ENCODE assay signal across 8 mouse cellular contexts in the genomic region with DNA sequence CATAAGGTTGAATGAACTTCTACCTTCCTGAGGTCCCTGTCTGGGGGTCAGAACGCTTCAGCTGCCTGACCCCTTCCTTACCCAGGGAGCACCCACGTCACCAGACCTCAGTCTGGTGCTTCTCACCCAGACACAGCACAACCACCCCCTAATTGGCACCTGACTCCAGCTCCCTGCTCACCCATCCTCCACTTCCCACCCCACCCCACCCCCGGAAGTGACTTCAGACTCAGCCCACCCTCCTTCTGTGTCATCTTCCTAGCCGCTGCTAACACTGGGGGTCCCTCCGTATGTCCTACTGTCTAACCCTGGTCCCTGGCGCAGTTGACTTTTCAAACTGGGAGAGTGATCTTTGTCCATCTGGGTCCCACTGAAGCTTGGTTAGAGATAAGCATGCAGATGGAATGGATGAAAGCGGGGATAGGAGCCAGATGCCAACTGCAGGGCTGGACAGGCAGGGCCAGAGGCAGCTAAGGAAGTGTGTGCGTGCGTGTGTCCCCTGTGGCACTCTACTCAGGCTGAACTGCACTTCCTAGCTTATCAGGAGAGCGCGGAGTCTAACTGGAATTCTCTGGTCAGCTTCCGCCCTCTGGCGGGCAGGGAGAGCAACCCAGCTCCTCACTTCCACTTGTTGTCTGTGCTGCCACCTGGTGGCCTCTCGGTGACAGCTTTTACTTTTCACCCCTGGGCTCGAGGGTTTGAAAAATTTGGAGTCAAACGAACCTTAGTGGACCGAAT. TPM values are rescaled to one million over a fixed set of nuclear protein-coding genes. Genes with fewer than 3 reads are reported as not detected.
DNase-seq lines count a peak whose midpoint lies in the region; ATAC-seq and TF ChIP-seq lines count a peak whose summit lies in the region.

No protein-coding gene starts in this region.

- in situ Hi-C loops in Patski (cut with MboI; ENCODE audit: low pct_unique_long_range_greater_than_20kb): no loop called here

- no peak for TF ChIP-seq EP300 in lung, postnatal 0 days (IDR thresholded peaks at IDR 0.05)

- peak overlapping the region; percentile 43 for H3K4me2 ChIP-seq in hindbrain, embryonic 12.5 days (replicated peaks)
- H3K4me2 ChIP-seq in lung, postnatal 0 days (replicated peaks; ENCODE audit: low read depth, low read length): 0 out of 2 replicates have a peak overlapping the region, but pooled peaks have one; percentile 6

- peaks cover 5% of the 10 kb centered on the region; the same call in 1 of the 2 replicates for H3K4me1 ChIP-seq in hindbrain, embryonic 12.5 days
- H3K4me1 ChIP-seq in lung, postnatal 0 days (ENCODE audit: insufficient read depth, low read depth, low read length): no peaks in the 10 kb centered on the region

- POLR2A ChIA-PET in Patski (lab: Charles Lee): interaction anchor here (1.2 kb wide), 1 partner anchor 38 kb away, joined by 4 read pairs; no protein-coding TSS in a partner anchor

- no peak overlapping the region for H3K4me3 ChIP-seq in hindbrain, embryonic 12.5 days
- no peak overlapping the region for H3K4me3 ChIP-seq in lung, postnatal 0 days (ENCODE audit: low read depth, low read length)

- peak; percentile 87 for ATAC-seq in Patski
- ATAC-seq in hindbrain, embryonic 12.5 days (ENCODE audit: low FRiP score): peak; percentile 91
- ATAC-seq in lung, postnatal 0 days: peak; percentile 92

- H3K36me3 ChIP-seq in hindbrain, embryonic 12.5 days: no peaks in the 10 kb centered on the region
- no peaks in the 10 kb centered on the region for H3K36me3 ChIP-seq in lung, postnatal 0 days (ENCODE audit: insufficient read depth, low read length)

- CTCF ChIA-PET in Patski (lab: Charles Lee): interaction anchor here (0.6 to 5.3 kb wide), 17 partner anchors 9 to 86 kb away, joined by 3 to 127 read pairs (median 6); no protein-coding TSS in a partner anchor

- DNase-seq in Patski (ENCODE audit: low read depth, low spot score): peak; percentile 68
- peak; percentile 96 to 97 for DNase-seq in cerebellum, postnatal 10 days
- peak; percentile 79 to 88 for DNase-seq in frontal cortex, postnatal 10 days (ENCODE audit: low spot score in 2 of 2)
- DNase-seq in layer of hippocampus, postnatal 10 days (ENCODE audit: low spot score in 2 of 2): peak; percentile 95 to 96
- peak; percentile 98 for DNase-seq in lung, postnatal 0 days (ENCODE audit: low spot score)
- DNase-seq in ovary, postnatal 14 days (ENCODE audit: low spot score): peak; percentile 88
- peak; percentile 68 to 91 for DNase-seq in thymus, postnatal 10 days (ENCODE audit: low spot score in 2 of 2)

- WGBS in hindbrain, embryonic 12.5 days: 18% methylated on average over 17 of the region's 17 CpGs
- WGBS in lung, postnatal 0 days: 15% methylated on average over 17 of the region's 17 CpGs

- H3K27me3 ChIP-seq in Patski: no peaks in the 10 kb centered on the region
- no peaks in the 10 kb centered on the region for H3K27me3 ChIP-seq in hindbrain, embryonic 12.5 days
- H3K27me3 ChIP-seq in lung, postnatal 0 days (replicated peaks; ENCODE audit: insufficient read depth, low read length): no peaks in the 10 kb centered on the region

- peak overlapping the region; percentile 45; the same call in 1 of the 2 replicates for H3K9ac ChIP-seq in hindbrain, embryonic 12.5 days
- H3K9ac ChIP-seq in lung, postnatal 0 days (replicated peaks; ENCODE audit: low read depth): no peak overlapping the region

- H3K27ac ChIP-seq in hindbrain, embryonic 12.5 days: no peak overlapping the region
- H3K27ac ChIP-seq in lung, postnatal 0 days (ENCODE audit: low read length): no peak overlapping the region

- H3K9me3 ChIP-seq in hindbrain, embryonic 12.5 days (replicated peaks): no peaks in the 10 kb centered on the region
- H3K9me3 ChIP-seq in lung, postnatal 0 days (ENCODE audit: low read length): no peaks in the 10 kb centered on the region

- peak; percentile 99 for TF ChIP-seq CTCF in Patski (IDR thresholded peaks at IDR 0.05)
- TF ChIP-seq CTCF in lung, postnatal 0 days (IDR thresholded peaks at IDR 0.05): peak; percentile 100

RNA-seq across cellular contexts. Expression of a gene that starts 31.3 kb away (rescaled TPM):
- polyA plus RNA-seq in Patski (2021): 17.7 TPM
- 6.9 and 7.3 TPM in 2 replicates for polyA plus RNA-seq in hindbrain, embryonic 12.5 days (2016; fragmentation: Nextera tagmentation; extraction: Ambion mirVana)
- total RNA-seq in layer of hippocampus, postnatal 10 days (2021): 10 to 100 TPM; 94.3 to 97.7 TPM
- polyA plus RNA-seq in lung, postnatal 0 days (2015; fragmentation: Nextera tagmentation; extraction: Ambion mirVana): 5.0 and 5.7 TPM in 2 replicates

RNA-seq across cellular contexts. Expression of a gene that starts 37.5 kb away (rescaled TPM):
- polyA plus RNA-seq in Patski (2021): 0.65 TPM
- 0.08 TPM in 1 of 2 replicates, not detected in the other for polyA plus RNA-seq in hindbrain, embryonic 12.5 days (2016; fragmentation: Nextera tagmentation; extraction: Ambion mirVana)
- total RNA-seq in layer of hippocampus, postnatal 10 days (2021): not detected
- not detected in 2 replicates for polyA plus RNA-seq in lung, postnatal 0 days (2015; fragmentation: Nextera tagmentation; extraction: Ambion mirVana)
